Mouse (Mus musculus) MEL (cell line): ENCODE results near the gene Vps8. TPM values are rescaled to one million over a fixed set of nuclear protein-coding genes. Genes with fewer than 3 reads are reported as not detected.

ENCODE experiments used
- DNase-seq: peaks from one replicate; pipeline ENCODE4 v3.0.0; 2011; ENCODE audit warnings: low read depth, low spot score
- H3K27ac ChIP-seq: 2 replicates; pipeline ENCODE4 v1.5.1; 2012; ENCODE audit warnings: low read depth, mild to moderate bottlenecking, control low read depth, low read length, moderate library complexity; ENCODE audit not compliant: control insufficient read depth
- H3K27me3 ChIP-seq, 2 experiments: fragments of 150-350 bp in 1 of 2; sonication (generic) in 1 of 2; 2 replicates each; pipeline ENCODE4 v1.6.1; 2012; ENCODE audit warnings: low read length in 2 of 2, mild to moderate bottlenecking in 2 of 2, improper control_type of control experiment in 1 of 2, moderate library complexity in 1 of 2; ENCODE audit not compliant: insufficient read depth in 2 of 2, control insufficient read depth in 1 of 2
- H3K36me3 ChIP-seq, 2 experiments: 2 replicates each; pipeline ENCODE4 v1.6.1; 2012 to 2014; ENCODE audit warnings: low read length in 2 of 2, improper control_type of control experiment in 1 of 2, inconsistent platforms in 1 of 2, mild to moderate bottlenecking in 1 of 2; ENCODE audit not compliant: insufficient read depth in 2 of 2, control insufficient read depth in 1 of 2
- H3K4me1 ChIP-seq, 2 experiments: fragments of 150-350 bp in 1 of 2; sonication (generic) in 1 of 2; 2 replicates each; pipeline ENCODE4 v1.6.1; 2012; ENCODE audit warnings: low read length in 2 of 2, improper control_type of control experiment in 1 of 2, mild to moderate bottlenecking in 1 of 2; ENCODE audit not compliant: insufficient read depth in 2 of 2, control insufficient read depth in 1 of 2
- H3K4me3 ChIP-seq, 2 experiments: fragments of 150-350 bp in 1 of 2; sonication (generic) in 1 of 2; 2 replicates each; pipeline ENCODE4 v1.5.1; 2012; ENCODE audit warnings: low read depth in 2 of 2, low read length in 2 of 2, mild to moderate bottlenecking in 2 of 2, moderate library complexity in 2 of 2, control low read depth in 1 of 2, improper control_type of control experiment in 1 of 2; ENCODE audit not compliant: control insufficient read depth in 1 of 2, insufficient read depth in 1 of 2
- H3K79me2 ChIP-seq: 2 replicates; pipeline ENCODE4 v1.6.1; 2012; ENCODE audit warnings: mild to moderate bottlenecking, low read length, moderate library complexity; ENCODE audit not compliant: control insufficient read depth, poor library complexity, insufficient read depth
- H3K9ac ChIP-seq: 2 replicates; pipeline ENCODE4 v1.6.1; 2012; ENCODE audit warnings: low read depth, mild to moderate bottlenecking, control low read depth, low read length, moderate library complexity; ENCODE audit not compliant: control insufficient read depth, poor library complexity, severe bottlenecking
- H3K9me3 ChIP-seq: fragments of 150-350 bp; sonication (generic); replicated peaks from 2 replicates; pipeline ENCODE4 v1.6.1; 2012; ENCODE audit warnings: mild to moderate bottlenecking, low read length, improper control_type of control experiment, moderate library complexity; ENCODE audit not compliant: insufficient read depth
- BHLHE40 ChIP-seq: IDR thresholded peaks from 2 replicates; pipeline ENCODE4 v1.6.1; 2012; ENCODE audit warnings: low read depth, mild to moderate bottlenecking, inconsistent platforms, low read length, improper control_type of control experiment, borderline replicate concordance
- CHD1 ChIP-seq: IDR thresholded peaks from 2 replicates; pipeline ENCODE4 v1.6.1; 2012; ENCODE audit warnings: low read depth, mild to moderate bottlenecking, inconsistent platforms, low read length, improper control_type of control experiment
- CHD2 ChIP-seq: IDR thresholded peaks from 2 replicates; pipeline ENCODE4 v1.6.1; 2011; ENCODE audit warnings: low read length, improper control_type of control experiment
- CTCF ChIP-seq, 3 experiments: IDR thresholded peaks in 2 of 3; conservative IDR thresholded peaks in 1 of 3; 2 replicates each; pipeline ENCODE4 v1.5.1; 2011 to 2012; ENCODE audit warnings: low read length in 3 of 3, low read depth in 2 of 3, mild to moderate bottlenecking in 2 of 3, improper control_type of control experiment in 1 of 3, inconsistent platforms in 1 of 3, mixed read lengths in 1 of 3, moderate library complexity in 1 of 3; ENCODE audit not compliant: control insufficient read depth in 1 of 3, insufficient read depth in 1 of 3, poor library complexity in 1 of 3, severe bottlenecking in 1 of 3
- EP300 ChIP-seq, 2 experiments: IDR thresholded peaks; 2 replicates each; pipeline ENCODE4 v1.6.1; 2011; ENCODE audit warnings: improper control_type of control experiment in 2 of 2, low read length in 2 of 2, low read depth in 1 of 2, mild to moderate bottlenecking in 1 of 2
- GABPA ChIP-seq: IDR thresholded peaks from 2 replicates; pipeline ENCODE4 v1.6.1; 2012; ENCODE audit warnings: low read depth, mild to moderate bottlenecking, inconsistent platforms, low read length, improper control_type of control experiment, moderate library complexity
- GATA1 ChIP-seq: IDR thresholded peaks from 2 replicates; pipeline ENCODE4 v1.6.1; 2011; ENCODE audit warnings: low read depth, low read length, improper control_type of control experiment
- HCFC1 ChIP-seq: IDR thresholded peaks from 2 replicates; pipeline ENCODE4 v1.6.1; 2012; ENCODE audit warnings: low read depth, mild to moderate bottlenecking, inconsistent platforms, low read length, improper control_type of control experiment, moderate library complexity
- MYB ChIP-seq: IDR thresholded peaks from 2 replicates; pipeline ENCODE4 v1.6.1; 2011; ENCODE audit warnings: mild to moderate bottlenecking, low read depth, low read length, improper control_type of control experiment
- MYC ChIP-seq: IDR thresholded peaks from 2 replicates; pipeline ENCODE4 v1.6.1; 2011; ENCODE audit warnings: low read depth, mild to moderate bottlenecking, low read length, improper control_type of control experiment, moderate library complexity
- NELFE ChIP-seq: IDR thresholded peaks from 2 replicates; pipeline ENCODE4 v1.6.1; 2011; ENCODE audit warnings: low read depth, low read length, improper control_type of control experiment
- NRF1 ChIP-seq: IDR thresholded peaks from 2 replicates; pipeline ENCODE4 v1.6.1; 2014; ENCODE audit warnings: low read depth, mild to moderate bottlenecking, inconsistent platforms, low read length, improper control_type of control experiment, moderate library complexity; ENCODE audit not compliant: poor library complexity, insufficient read depth, severe bottlenecking
- POLR2A ChIP-seq, 2 experiments: IDR thresholded peaks; 2 replicates each; pipeline ENCODE4 v1.6.1; 2011 to 2012; ENCODE audit warnings: low read length in 2 of 2, mild to moderate bottlenecking in 2 of 2, control low read depth in 1 of 2, improper control_type of control experiment in 1 of 2, low read depth in 1 of 2, moderate library complexity in 1 of 2; ENCODE audit not compliant: control insufficient read depth in 1 of 2, insufficient read depth in 1 of 2, poor library complexity in 1 of 2
- RAD21 ChIP-seq: IDR thresholded peaks from 2 replicates; pipeline ENCODE4 v1.6.1; 2011; ENCODE audit warnings: mild to moderate bottlenecking, low read depth, low read length, improper control_type of control experiment
- RCOR1 ChIP-seq: IDR thresholded peaks from 2 replicates; pipeline ENCODE4 v1.6.1; 2012; ENCODE audit warnings: low read depth, mild to moderate bottlenecking, inconsistent platforms, low read length, improper control_type of control experiment
- SIN3A ChIP-seq: IDR thresholded peaks from 2 replicates; pipeline ENCODE4 v1.6.1; 2012; ENCODE audit warnings: low read length, improper control_type of control experiment, inconsistent platforms
- SMC3 ChIP-seq: IDR thresholded peaks from 2 replicates; pipeline ENCODE4 v1.6.1; 2011; ENCODE audit warnings: low read depth, low read length, improper control_type of control experiment
- TAL1 ChIP-seq: IDR thresholded peaks from 2 replicates; pipeline ENCODE4 v1.6.1; 2012; ENCODE audit warnings: mild to moderate bottlenecking, inconsistent platforms, low read length, moderate library complexity, mixed read lengths
- TBP ChIP-seq: IDR thresholded peaks from 2 replicates; pipeline ENCODE4 v1.8.0; 2011; ENCODE audit warnings: low read depth, low read length, improper control_type of control experiment
- UBTF ChIP-seq: IDR thresholded peaks from 2 replicates; pipeline ENCODE4 v1.6.1; 2012; ENCODE audit warnings: low read depth, mild to moderate bottlenecking, inconsistent platforms, low read length, improper control_type of control experiment, moderate library complexity, borderline replicate concordance; ENCODE audit not compliant: insufficient read depth
- USF1 ChIP-seq: IDR thresholded peaks from 2 replicates; pipeline ENCODE4 v1.6.1; 2014; ENCODE audit warnings: low read depth, mild to moderate bottlenecking, inconsistent platforms, low read length, improper control_type of control experiment, moderate library complexity
- USF2 ChIP-seq, 2 experiments: IDR thresholded peaks; 2 replicates each; pipeline ENCODE4 v1.6.1; 2011 to 2012; ENCODE audit warnings: improper control_type of control experiment in 2 of 2, low read length in 2 of 2, borderline replicate concordance in 1 of 2, inconsistent platforms in 1 of 2, low read depth in 1 of 2, mild to moderate bottlenecking in 1 of 2; ENCODE audit not compliant: insufficient read depth in 1 of 2
- ZC3H11A ChIP-seq: IDR thresholded peaks from 2 replicates; pipeline ENCODE4 v1.6.1; 2012; ENCODE audit warnings: low read depth, mild to moderate bottlenecking, inconsistent platforms, low read length, improper control_type of control experiment
- ZMIZ1 ChIP-seq: IDR thresholded peaks from 2 replicates; pipeline ENCODE4 v1.6.1; 2012; ENCODE audit warnings: low read depth, mild to moderate bottlenecking, inconsistent platforms, low read length, improper control_type of control experiment, moderate library complexity
- ZNF384 ChIP-seq: IDR thresholded peaks from 2 replicates; pipeline ENCODE4 v1.6.1; 2012; ENCODE audit warnings: low read depth, mild to moderate bottlenecking, inconsistent platforms, low read length, improper control_type of control experiment
- polyA plus RNA-seq, 2 experiments: library from polyadenylated mRNA; stranded (reverse) in 1 of 2; unstranded in 1 of 2; fragments of >175 nt in 1 of 2; fragments of >200 nt in 1 of 2; gene quantifications; 2 replicates each; pipeline versions ENCODE4 v1.2.1 to v1.2.4; 2012; ENCODE audit warnings: low replicate concordance in 2 of 2, low read depth in 1 of 2; ENCODE audit not compliant: insufficient read length in 2 of 2, insufficient read depth in 1 of 2, missing spikeins in 1 of 2
- total RNA-seq: library from RNA; depleted of rRNA; stranded (reverse); fragments of 300-350 nt; gene quantifications from 2 replicates; pipeline ENCODE4 v1.2.3, GENCODE M21; 2012

The Vps8 gene
- total and polyA plus RNA-seq, 3 experiments, result 10.5 to 14.0 TPM; not detected in 1

GRCm38 (mm10) chr16:21389316-21389715 is 33.6 kb upstream of the Vps8 start:
- Histone ChIP-seq H3K9ac (no peak overlapping the region), H3K4me1 (no peaks in the 10 kb centered on the region), H3K27me3 (no peaks in the 10 kb centered on the region), H3K36me3 (no peaks in the 10 kb centered on the region), H3K79me2 (no peaks in the 10 kb centered on the region), H3K27ac (no peak overlapping the region), H3K9me3 (no peaks in the 10 kb centered on the region), H3K4me3 (no peak overlapping the region)
- no peak for TF ChIP-seq MYB
- no peak for TF ChIP-seq CHD2
- no peak for TF ChIP-seq ZC3H11A
- TF ChIP-seq EP300 (IDR thresholded peaks at IDR 0.05; ENCODE audit: low read depth in 1 of 2, low read length in 2 of 2), result no peak
- no peak for TF ChIP-seq TBP
- no peak for TF ChIP-seq BHLHE40
- no peak for TF ChIP-seq ZNF384
- no peak for TF ChIP-seq CHD1
- no peak for TF ChIP-seq HCFC1
- no peak for TF ChIP-seq RAD21
- no peak for TF ChIP-seq USF2 (IDR thresholded peaks at IDR 0.05; ENCODE audit: borderline replicate concordance in 1 of 2, insufficient read depth in 1 of 2, low read depth in 1 of 2, low read length in 2 of 2)
- TF ChIP-seq GABPA, result no peak
- TF ChIP-seq GATA1, result no peak
- no peak for TF ChIP-seq ZMIZ1
- TF ChIP-seq NELFE, result no peak
- no peak for TF ChIP-seq CTCF (IDR thresholded peaks at IDR 0.05 in 2 of 3, conservative IDR thresholded peaks at IDR 0.05 in 1 of 3; ENCODE audit: control insufficient read depth in 1 of 3, insufficient read depth in 1 of 3, low read depth in 2 of 3, low read length in 3 of 3, poor library complexity in 1 of 3, severe bottlenecking in 1 of 3)
- no peak for TF ChIP-seq NRF1
- no peak for TF ChIP-seq MYC
- no peak for DNase-seq

GRCm38 (mm10) chr16:21390744-21391143 is 32.2 kb upstream of the Vps8 start:
- TF ChIP-seq GATA1, result no peak
- TF ChIP-seq TBP, result no peak
- no peak for TF ChIP-seq ZMIZ1
- TF ChIP-seq POLR2A (IDR thresholded peaks at IDR 0.05; ENCODE audit: control insufficient read depth in 1 of 2, insufficient read depth in 1 of 2, low read depth in 1 of 2, low read length in 2 of 2, poor library complexity in 1 of 2), result no peak
- TF ChIP-seq SIN3A, result no peak
- TF ChIP-seq RCOR1, result no peak
- TF ChIP-seq ZNF384, result no peak
- TF ChIP-seq TAL1, result no peak
- TF ChIP-seq SMC3, result no peak
- no peak for TF ChIP-seq UBTF
- no peak for TF ChIP-seq MYB
- TF ChIP-seq CTCF (IDR thresholded peaks at IDR 0.05 in 2 of 3, conservative IDR thresholded peaks at IDR 0.05 in 1 of 3; ENCODE audit: control insufficient read depth in 1 of 3, insufficient read depth in 1 of 3, low read depth in 2 of 3, low read length in 3 of 3, poor library complexity in 1 of 3, severe bottlenecking in 1 of 3), result no peak
- no peak for TF ChIP-seq RAD21
- no peak for TF ChIP-seq EP300 (IDR thresholded peaks at IDR 0.05; ENCODE audit: low read depth in 1 of 2, low read length in 2 of 2)
- no peak for TF ChIP-seq USF1
- no peak for TF ChIP-seq CHD2
- no peak overlapping the region for H3K9ac ChIP-seq
- H3K36me3 ChIP-seq, result no peaks in the 10 kb centered on the region
- H3K4me1 ChIP-seq, result no peaks in the 10 kb centered on the region
- no peak for DNase-seq
- H3K27me3 ChIP-seq, result no peaks in the 10 kb centered on the region
- no peaks in the 10 kb centered on the region for H3K9me3 ChIP-seq
- H3K79me2 ChIP-seq, result no peaks in the 10 kb centered on the region
- H3K27ac ChIP-seq, result no peak overlapping the region
- H3K4me3 ChIP-seq, result no peak overlapping the region
